Mouse (Mus musculus) cortical plate, adult 2 months (tissue): ENCODE data around the gene Olfr975.
"Not testable (repeated sequence)": the region's sequence is repeated elsewhere in the genome, so short reads cannot be mapped to it uniquely, and the experiment has no call there.

Source experiments
- CTCF ChIP-seq: fragments of 200-500 bp; IDR thresholded peaks from 2 replicates; pipeline ENCODE4 v1.5.1; 2011; ENCODE audit warnings: mild to moderate bottlenecking, control low read depth, low read length; ENCODE audit not compliant: insufficient read depth; ENCODE audit errors: extremely low read depth
- POLR2A ChIP-seq: fragments of 200-500 bp; IDR thresholded peaks from 2 replicates; pipeline ENCODE4 v1.6.1; 2011; ENCODE audit warnings: mild to moderate bottlenecking, low read length, control low read depth; ENCODE audit not compliant: insufficient read depth; ENCODE audit errors: extremely low read depth

DNA sequence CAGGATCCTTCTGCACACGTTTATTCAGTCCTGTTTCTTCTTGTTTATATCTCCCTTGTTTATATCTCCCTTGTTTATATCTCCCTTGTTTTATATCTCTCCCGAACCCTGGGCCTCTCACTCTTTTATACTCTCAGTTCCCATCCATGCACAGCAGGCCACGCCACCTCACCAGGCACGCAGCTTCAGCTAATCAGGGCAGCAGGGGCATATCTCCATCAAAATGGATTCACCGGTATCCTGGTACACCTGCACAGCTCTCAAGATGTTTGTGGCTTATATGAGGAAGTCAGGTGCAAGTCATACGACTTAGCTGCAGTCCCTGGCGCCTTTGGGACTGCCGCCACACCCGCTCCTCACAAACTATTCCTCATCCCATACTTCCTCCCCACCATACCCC is 9.2 kb upstream of the Olfr975 start, which contains the start of gene Olfr976:
- TF ChIP-seq CTCF, POLR2A: not testable (repeated sequence)
